Mouse (Mus musculus) small intestine, adult 2 months (tissue): ENCODE results near the gene Ccdc159.

Source experiments
- CTCF ChIP-seq: fragments of 200-500 bp; IDR thresholded peaks from 2 replicates; pipeline ENCODE4 v1.5.1; 2012; ENCODE audit warnings: low read depth, mild to moderate bottlenecking, control low read depth, inconsistent platforms, low read length, moderate library complexity, mixed read lengths; ENCODE audit not compliant: insufficient replicate concordance, insufficient read length; ENCODE audit errors: extremely low read depth
- POLR2A ChIP-seq: fragments of 200-500 bp; IDR thresholded peaks from 2 replicates; pipeline ENCODE4 v1.6.1; 2012; ENCODE audit warnings: low read depth, mild to moderate bottlenecking, control low read depth, inconsistent platforms, low read length, moderate library complexity

GRCm38 (mm10) chr9:21960135-21960534 is 32.9 kb downstream of the Ccdc159 start:
- no peak for TF ChIP-seq POLR2A
- no peak for TF ChIP-seq CTCF
